Mouse (Mus musculus) cerebellum, adult 8-10 months (tissue): ENCODE measurements around the gene Rbmxl1.
"Not testable (repeated sequence)": the region's sequence is repeated elsewhere in the genome, so short reads cannot be mapped to it uniquely, and the experiment has no call there.

Experiments used
- DNase-seq: peaks from one replicate; pipeline ENCODE4 v3.0.0; 2022

Rbmxl1 gene

GRCm38 (mm10) chr8:78508719-78509272, at the start of gene Rbmxl1:
TSS of gene Rbmxl1 (minus strand) at chr8:78508898.
- DNase-seq = peak; percentile 90

- DNase-seq = no peak
These were observed 48.2 kb upstream of the Rbmxl1 start for GRCm38 (mm10) chr8:78556773-78557434.

- DNase-seq = no peak
These were observed 47.1 kb upstream of the Rbmxl1 start for GRCm38 (mm10) chr8:78555817-78556216.

- DNase-seq = no peak
These were observed 42.0 kb upstream of the Rbmxl1 start for GRCm38 (mm10) chr8:78550752-78551134.

- DNase-seq = no peak
These were observed 41.5 kb upstream of the Rbmxl1 start for GRCm38 (mm10) chr8:78549971-78550751.

GRCm38 (mm10) chr8:78545153-78545817, 36.6 kb upstream of the Rbmxl1 start:
- not testable (repeated sequence) for DNase-seq

GRCm38 (mm10) chr8:78544545-78544944, 35.8 kb upstream of the Rbmxl1 start:
- no peak for DNase-seq

GRCm38 (mm10) chr8:78543621-78544020, 34.9 kb upstream of the Rbmxl1 start:
- DNase-seq = no peak

GRCm38 (mm10) chr8:78542670-78543069, 34.0 kb upstream of the Rbmxl1 start:
- not testable (repeated sequence) for DNase-seq

- DNase-seq = no peak
These were observed 29.1 kb upstream of the Rbmxl1 start for GRCm38 (mm10) chr8:78537795-78538194.

- DNase-seq = no peak
These were observed 28.0 kb upstream of the Rbmxl1 start for GRCm38 (mm10) chr8:78536716-78537115.

GRCm38 (mm10) chr8:78533981-78534380, 25.3 kb upstream of the Rbmxl1 start:
- DNase-seq = no peak

GRCm38 (mm10) chr8:78515132-78515531, 6.4 kb upstream of the Rbmxl1 start:
- no peak for DNase-seq

GRCm38 (mm10) chr8:78514706-78515105, 6.0 kb upstream of the Rbmxl1 start:
- DNase-seq = no peak

- no peak for DNase-seq
These were observed 4.4 kb upstream of the Rbmxl1 start for GRCm38 (mm10) chr8:78513106-78513505.

GRCm38 (mm10) chr8:78510926-78511325, 2.2 kb upstream of the Rbmxl1 start:
- no peak for DNase-seq

GRCm38 (mm10) chr8:78510094-78510493, 1.4 kb upstream of the Rbmxl1 start:
- DNase-seq = no peak

GRCm38 (mm10) chr8:78509273-78510031, 754 bp upstream of the Rbmxl1 start, which contains the start of gene Slc10a7:
TSS of gene Slc10a7 (plus strand) at chr8:78509346.
- DNase-seq = peak; percentile 86

GRCm38 (mm10) chr8:78507979-78508718, 549 bp downstream of the Rbmxl1 start:
- peak; percentile 7 for DNase-seq

GRCm38 (mm10) chr8:78502706-78503105, 6.0 kb downstream of the Rbmxl1 start:
- DNase-seq = no peak

GRCm38 (mm10) chr8:78496273-78496672, 12.4 kb downstream of the Rbmxl1 start:
- DNase-seq = not testable (repeated sequence)

GRCm38 (mm10) chr8:78493031-78493430, 15.7 kb downstream of the Rbmxl1 start:
- DNase-seq = no peak
